Mouse (Mus musculus): ENCODE data around the gene St6galnac3. TPM values are rescaled to one million over a fixed set of nuclear protein-coding genes. Genes with fewer than 3 reads are reported as not detected.

The St6galnac3 gene
- polyA plus RNA-seq, 1 experiment from 2014 or later = 38.3 TPM

- Histone ChIP-seq H3K4me1 (replicated peaks) (peaks cover 6% of the 10 kb centered on the region; the same call in 1 of the 2 replicates), H3K9ac (replicated peaks) (no peak overlapping the region), H3K4me2 (no peak overlapping the region), H3K4me3 (replicated peaks) (no peak overlapping the region), H3K36me3 (no peaks in the 10 kb centered on the region), H3K27me3 (no peaks in the 10 kb centered on the region), H3K27ac (no peak overlapping the region), H3K9me3 (no peaks in the 10 kb centered on the region)
- no peak for ATAC-seq (ENCODE audit: insufficient number of reproducible peaks, insufficient read depth, low FRiP score, low TSS enrichment, low read depth)
- WGBS = 51% methylated on average over 2 of the region's 2 CpGs
Measured at GRCm38 (mm10) chr3:153580625-153581024, 144.3 kb downstream of the St6galnac3 start.

- H3K4me2 ChIP-seq = no peak overlapping the region
- 75% methylated on average over 3 of the region's 3 CpGs for WGBS
Measured at GRCm38 (mm10) chr3:153580136-153580535, 144.8 kb downstream of the St6galnac3 start.

GRCm38 (mm10) chr3:153577286-153577685, 147.7 kb downstream of the St6galnac3 start:
- WGBS = 76% methylated on average over 2 of the region's 2 CpGs
- no peak overlapping the region for H3K27ac ChIP-seq

More at GRCm38 (mm10) chr3:153580136-153580535, 144.8 kb downstream of the St6galnac3 start:
- H3K4me3 ChIP-seq (replicated peaks) = no peak overlapping the region
- H3K27me3 ChIP-seq = no peaks in the 10 kb centered on the region
- peaks cover 6% of the 10 kb centered on the region; the same call in 1 of the 2 replicates for H3K4me1 ChIP-seq (replicated peaks)
- H3K27ac ChIP-seq = no peak overlapping the region
- ATAC-seq (ENCODE audit: insufficient number of reproducible peaks, insufficient read depth, low FRiP score, low TSS enrichment, low read depth) = no peak
- no peaks in the 10 kb centered on the region for H3K9me3 ChIP-seq
- no peaks in the 10 kb centered on the region for H3K36me3 ChIP-seq
- H3K9ac ChIP-seq (replicated peaks) = no peak overlapping the region

GRCm38 (mm10) chr3:153571152-153571551, 153.8 kb downstream of the St6galnac3 start:
- Histone ChIP-seq H3K27me3 (no peaks in the 10 kb centered on the region), H3K9me3 (no peaks in the 10 kb centered on the region), H3K4me2 (no peak overlapping the region), H3K4me3 (replicated peaks) (no peak overlapping the region), H3K4me1 (replicated peaks) (0 out of 2 replicates have a peak, but pooled peaks cover 3% of the 10 kb centered on the region), H3K9ac (replicated peaks) (no peak overlapping the region), H3K27ac (no peak overlapping the region), H3K36me3 (no peaks in the 10 kb centered on the region)
- WGBS = 90% methylated on average over 11 of the region's 11 CpGs
- ATAC-seq (ENCODE audit: insufficient number of reproducible peaks, insufficient read depth, low FRiP score, low TSS enrichment, low read depth) = no peak

More at GRCm38 (mm10) chr3:153577286-153577685, 147.7 kb downstream of the St6galnac3 start:
- Histone ChIP-seq H3K4me1 (replicated peaks) (peaks cover 6% of the 10 kb centered on the region; the same call in 1 of the 2 replicates), H3K27me3 (no peaks in the 10 kb centered on the region), H3K36me3 (no peaks in the 10 kb centered on the region), H3K9ac (replicated peaks) (no peak overlapping the region), H3K9me3 (no peaks in the 10 kb centered on the region), H3K4me3 (replicated peaks) (no peak overlapping the region), H3K4me2 (no peak overlapping the region)
- ATAC-seq (ENCODE audit: insufficient number of reproducible peaks, insufficient read depth, low FRiP score, low TSS enrichment, low read depth) = no peak

- 85% methylated on average over 3 of the region's 3 CpGs for WGBS
- no peaks in the 10 kb centered on the region for H3K9me3 ChIP-seq
- 0 out of 2 replicates have a peak, but pooled peaks cover 3% of the 10 kb centered on the region for H3K4me1 ChIP-seq (replicated peaks)
- ATAC-seq (ENCODE audit: insufficient number of reproducible peaks, insufficient read depth, low FRiP score, low TSS enrichment, low read depth) = no peak
- H3K27me3 ChIP-seq = no peaks in the 10 kb centered on the region
- no peak overlapping the region for H3K9ac ChIP-seq (replicated peaks)
- no peak overlapping the region for H3K27ac ChIP-seq
- H3K4me3 ChIP-seq (replicated peaks) = no peak overlapping the region
- no peaks in the 10 kb centered on the region for H3K36me3 ChIP-seq
- H3K4me2 ChIP-seq = no peak overlapping the region
Measured at GRCm38 (mm10) chr3:153568815-153569214, 156.2 kb downstream of the St6galnac3 start.

- H3K4me3 ChIP-seq (replicated peaks) = no peak overlapping the region
- H3K27me3 ChIP-seq = no peaks in the 10 kb centered on the region
- H3K36me3 ChIP-seq = no peaks in the 10 kb centered on the region
- no peak overlapping the region for H3K27ac ChIP-seq
- ATAC-seq (ENCODE audit: insufficient number of reproducible peaks, insufficient read depth, low FRiP score, low TSS enrichment, low read depth) = no peak
- H3K4me1 ChIP-seq (replicated peaks) = 0 out of 2 replicates have a peak, but pooled peaks cover 3% of the 10 kb centered on the region
- H3K4me2 ChIP-seq = no peak overlapping the region
- H3K9me3 ChIP-seq = no peaks in the 10 kb centered on the region
- WGBS = 74% methylated on average over 3 of the region's 3 CpGs
- H3K9ac ChIP-seq (replicated peaks) = no peak overlapping the region
Measured at GRCm38 (mm10) chr3:153567913-153568312, 157.1 kb downstream of the St6galnac3 start.

GRCm38 (mm10) chr3:153567512-153567911, 157.5 kb downstream of the St6galnac3 start:
- WGBS = 79% methylated on average over 4 of the region's 4 CpGs
- no peaks in the 10 kb centered on the region for H3K36me3 ChIP-seq
- 0 out of 2 replicates have a peak, but pooled peaks cover 3% of the 10 kb centered on the region for H3K4me1 ChIP-seq (replicated peaks)
- H3K9me3 ChIP-seq = no peaks in the 10 kb centered on the region
- ATAC-seq (ENCODE audit: insufficient number of reproducible peaks, insufficient read depth, low FRiP score, low TSS enrichment, low read depth) = no peak
- no peaks in the 10 kb centered on the region for H3K27me3 ChIP-seq
- no peak overlapping the region for H3K4me2 ChIP-seq
- no peak overlapping the region for H3K4me3 ChIP-seq (replicated peaks)
- H3K9ac ChIP-seq (replicated peaks) = no peak overlapping the region
- H3K27ac ChIP-seq = no peak overlapping the region

GRCm38 (mm10) chr3:153566100-153566499, 158.9 kb downstream of the St6galnac3 start:
- Histone ChIP-seq H3K9ac (replicated peaks) (no peak overlapping the region), H3K4me3 (replicated peaks) (no peak overlapping the region), H3K4me1 (replicated peaks) (0 out of 2 replicates have a peak, but pooled peaks cover 3% of the 10 kb centered on the region), H3K4me2 (no peak overlapping the region), H3K27ac (no peak overlapping the region), H3K9me3 (no peaks in the 10 kb centered on the region), H3K36me3 (no peaks in the 10 kb centered on the region), H3K27me3 (no peaks in the 10 kb centered on the region)
- 89% methylated on average over 2 of the region's 2 CpGs for WGBS
- ATAC-seq (ENCODE audit: insufficient number of reproducible peaks, insufficient read depth, low FRiP score, low TSS enrichment, low read depth) = no peak

- Histone ChIP-seq H3K4me3 (replicated peaks) (no peak overlapping the region), H3K4me2 (no peak overlapping the region), H3K9me3 (no peaks in the 10 kb centered on the region), H3K9ac (replicated peaks) (no peak overlapping the region), H3K27ac (no peak overlapping the region), H3K4me1 (replicated peaks) (no peaks in the 10 kb centered on the region), H3K36me3 (no peaks in the 10 kb centered on the region), H3K27me3 (no peaks in the 10 kb centered on the region)
- no peak for ATAC-seq (ENCODE audit: insufficient number of reproducible peaks, insufficient read depth, low FRiP score, low TSS enrichment, low read depth)
- WGBS = 79% methylated on average over 6 of the region's 6 CpGs
Measured at GRCm38 (mm10) chr3:153560897-153561296, 164.1 kb downstream of the St6galnac3 start.

GRCm38 (mm10) chr3:153559586-153559985, 165.4 kb downstream of the St6galnac3 start:
- no peak overlapping the region for H3K4me2 ChIP-seq
- no peaks in the 10 kb centered on the region for H3K36me3 ChIP-seq
- no peak overlapping the region for H3K4me3 ChIP-seq (replicated peaks)
- H3K4me1 ChIP-seq (replicated peaks) = no peaks in the 10 kb centered on the region
- no peak overlapping the region for H3K9ac ChIP-seq (replicated peaks)
- WGBS = 91% methylated on average over 8 of the region's 8 CpGs
- no peak for ATAC-seq (ENCODE audit: insufficient number of reproducible peaks, insufficient read depth, low FRiP score, low TSS enrichment, low read depth)
- no peaks in the 10 kb centered on the region for H3K9me3 ChIP-seq
- H3K27ac ChIP-seq = no peak overlapping the region
- no peaks in the 10 kb centered on the region for H3K27me3 ChIP-seq

- no peaks in the 10 kb centered on the region for H3K9me3 ChIP-seq
- H3K4me1 ChIP-seq (replicated peaks) = no peaks in the 10 kb centered on the region
- no peak for ATAC-seq (ENCODE audit: insufficient number of reproducible peaks, insufficient read depth, low FRiP score, low TSS enrichment, low read depth)
- 77% methylated on average over 11 of the region's 11 CpGs for WGBS
- no peaks in the 10 kb centered on the region for H3K27me3 ChIP-seq
- no peaks in the 10 kb centered on the region for H3K36me3 ChIP-seq
- H3K27ac ChIP-seq = no peak overlapping the region
- no peak overlapping the region for H3K4me3 ChIP-seq (replicated peaks)
- H3K4me2 ChIP-seq = no peak overlapping the region
- H3K9ac ChIP-seq (replicated peaks) = no peak overlapping the region
Measured at GRCm38 (mm10) chr3:153556621-153557020, 168.4 kb downstream of the St6galnac3 start.

- no peak overlapping the region for H3K27ac ChIP-seq
- no peak overlapping the region for H3K4me3 ChIP-seq (replicated peaks)
- no peak overlapping the region for H3K9ac ChIP-seq (replicated peaks)
- no peaks in the 10 kb centered on the region for H3K36me3 ChIP-seq
- peak; percentile 31; the same call in 1 of the 2 replicates for ATAC-seq (ENCODE audit: insufficient number of reproducible peaks, insufficient read depth, low FRiP score, low TSS enrichment, low read depth)
- H3K4me1 ChIP-seq (replicated peaks) = no peaks in the 10 kb centered on the region
- no peak overlapping the region for H3K4me2 ChIP-seq
- H3K27me3 ChIP-seq = no peaks in the 10 kb centered on the region
- WGBS = 89% methylated on average over 3 of the region's 3 CpGs
- no peaks in the 10 kb centered on the region for H3K9me3 ChIP-seq
Measured at GRCm38 (mm10) chr3:153553712-153554111, 171.3 kb downstream of the St6galnac3 start.

Measured in limb, embryonic 12.5 days (tissue).